Mouse (Mus musculus) stomach, postnatal 0 days (tissue): ENCODE measurements around the gene Syne3. TPM values are rescaled to one million over a fixed set of nuclear protein-coding genes. Genes with fewer than 3 reads are reported as not detected.

Experiments used
- ATAC-seq: fragments of 200-750 bp; cut with Nextera tagmentation; 2 replicates; pipeline ENCODE4 v1.8.0; 2017; ENCODE audit not compliant: low FRiP score, low TSS enrichment
- DNase-seq: peaks from one replicate; pipeline ENCODE4 v3.0.0-alpha.2; 2016; ENCODE audit warnings: low spot score
- H3K27ac ChIP-seq: fragments of 300-500 bp; sonication (generic); replicated peaks from 2 replicates; pipeline ENCODE4 v1.5.1; 2014; ENCODE audit warnings: mild to moderate bottlenecking, control low read depth
- H3K27me3 ChIP-seq: fragments of 300-500 bp; sonication (generic); 2 replicates; pipeline ENCODE4 v1.6.1; 2014; ENCODE audit warnings: low read length; ENCODE audit not compliant: control insufficient read depth, insufficient read depth
- H3K36me3 ChIP-seq: fragments of 300-500 bp; sonication (generic); 2 replicates; pipeline ENCODE4 v1.6.1; 2014; ENCODE audit warnings: low read length, mixed read lengths; ENCODE audit not compliant: control insufficient read depth, insufficient read depth
- H3K4me1 ChIP-seq: fragments of 300-500 bp; sonication (generic); replicated peaks from 2 replicates; pipeline ENCODE4 v1.6.1; 2014; ENCODE audit warnings: antibody characterized with exemption; ENCODE audit not compliant: control insufficient read depth, insufficient read depth
- H3K4me2 ChIP-seq: fragments of 300-500 bp; sonication (generic); replicated peaks from 2 replicates; pipeline ENCODE4 v1.6.1; 2014; ENCODE audit warnings: low read depth, mild to moderate bottlenecking, control low read depth, moderate library complexity
- H3K4me3 ChIP-seq: fragments of 300-500 bp; sonication (generic); 2 replicates; pipeline ENCODE4 v1.5.1; 2014; ENCODE audit warnings: low read depth, low read length, control low read depth
- H3K9ac ChIP-seq: fragments of 300-500 bp; sonication (generic); 2 replicates; pipeline ENCODE4 v1.6.1; 2014; ENCODE audit warnings: mild to moderate bottlenecking, low read length, control low read depth, mixed read lengths
- H3K9me3 ChIP-seq: fragments of 300-500 bp; sonication (generic); 2 replicates; pipeline ENCODE4 v1.6.1; 2016; ENCODE audit warnings: low read length; ENCODE audit not compliant: control insufficient read depth
- CTCF ChIP-seq: IDR thresholded peaks from 2 replicates; pipeline ENCODE4 v1.5.1; 2016; ENCODE audit warnings: antibody characterized with exemption, low read depth, mild to moderate bottlenecking, moderate library complexity
- EP300 ChIP-seq: optimal IDR thresholded peaks from 2 replicates; pipeline ENCODE3; 2016; ENCODE audit warnings: antibody characterized with exemption
- WGBS: fragments of 180-500 bp; shearing (Covaris S2); extraction: QIAGEN DNeasy Blood & Tissue Kit; methylation state at CpG from one replicate; pipeline ENCODE4 v1.1.7; 2014; 5-methylcytosine and 5-hydroxymethylcytosine counted together
- polyA plus RNA-seq: library from polyadenylated mRNA; unstranded; fragments of >200 nt; fragmentation: Nextera tagmentation; extraction: Ambion mirVana; gene quantifications from 2 replicates; pipeline ENCODE4 v1.2.1, GENCODE M21; 2015

Syne3 gene
- polyA plus RNA-seq, 1 experiment from 2014 or later, result 0.72 TPM

DNA sequence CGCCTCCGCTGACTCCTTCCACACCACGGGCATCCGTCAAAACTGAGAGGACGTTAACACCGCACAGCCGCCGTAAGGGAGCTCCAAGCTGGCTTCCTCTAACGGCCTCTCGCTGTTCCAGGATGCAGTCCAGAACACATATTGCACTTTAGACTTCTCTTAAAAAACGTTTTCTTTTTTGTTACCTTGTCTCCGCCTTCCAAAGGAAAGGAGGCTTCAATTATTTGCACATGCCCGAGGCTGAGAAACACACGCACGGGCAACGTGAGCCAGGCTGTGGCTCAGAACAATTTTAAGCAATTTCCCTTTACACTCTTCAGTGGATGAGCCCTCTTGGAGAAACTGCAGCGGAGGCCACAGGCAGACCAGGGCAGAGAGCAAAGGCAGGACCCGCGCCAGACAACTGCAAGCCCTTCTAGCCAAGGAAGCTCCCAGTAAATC is 85.6 kb downstream of the Syne3 start:
- no peak for DNase-seq
- no peak for TF ChIP-seq CTCF
- 20% methylated on average over 19 of the region's 19 CpGs for WGBS
- no peak overlapping the region for H3K9ac ChIP-seq
- H3K27me3 ChIP-seq, result no peaks in the 10 kb centered on the region
- H3K9me3 ChIP-seq, result no peaks in the 10 kb centered on the region
- H3K4me3 ChIP-seq, result no peak overlapping the region
- H3K27ac ChIP-seq, result peak overlapping the region; percentile 18; the same call in 1 of the 2 replicates
- no peaks in the 10 kb centered on the region for H3K36me3 ChIP-seq
- ATAC-seq, result no peak; the same call in 1 of the 2 replicates
- H3K4me2 ChIP-seq, result no peak overlapping the region; the same call in 1 of the 2 replicates
- no peaks in the 10 kb centered on the region for H3K4me1 ChIP-seq

DNA sequence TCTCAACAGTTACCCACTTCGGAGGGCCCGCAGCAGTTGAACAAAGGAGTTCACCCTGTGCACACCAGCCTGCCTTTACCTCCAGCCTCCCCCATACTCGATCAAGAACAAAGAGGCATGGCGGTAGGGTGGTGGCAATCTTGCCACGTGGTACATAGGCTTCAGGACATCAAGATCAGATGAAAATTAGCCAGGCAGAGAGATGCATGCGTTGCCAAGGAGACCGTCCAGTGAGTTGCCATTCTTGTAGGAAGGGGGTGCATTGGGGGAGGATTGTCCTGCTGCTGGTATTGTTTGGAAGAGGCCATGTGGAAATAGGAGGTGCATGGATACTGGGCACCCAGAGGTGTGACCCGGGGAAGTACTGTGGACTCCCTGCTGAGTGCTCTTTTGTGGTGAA is 87.0 kb downstream of the Syne3 start:
- H3K9me3 ChIP-seq, result no peaks in the 10 kb centered on the region
- H3K4me3 ChIP-seq, result no peak overlapping the region
- 71% methylated on average over 8 of the region's 8 CpGs for WGBS
- H3K27ac ChIP-seq, result no peak overlapping the region
- no peaks in the 10 kb centered on the region for H3K36me3 ChIP-seq
- H3K27me3 ChIP-seq, result no peaks in the 10 kb centered on the region
- H3K9ac ChIP-seq, result no peak overlapping the region
- no peaks in the 10 kb centered on the region for H3K4me1 ChIP-seq
- TF ChIP-seq CTCF (no peak), EP300 (no peak)
- DNase-seq (no peak), ATAC-seq (no peak)
- no peak overlapping the region for H3K4me2 ChIP-seq

DNA sequence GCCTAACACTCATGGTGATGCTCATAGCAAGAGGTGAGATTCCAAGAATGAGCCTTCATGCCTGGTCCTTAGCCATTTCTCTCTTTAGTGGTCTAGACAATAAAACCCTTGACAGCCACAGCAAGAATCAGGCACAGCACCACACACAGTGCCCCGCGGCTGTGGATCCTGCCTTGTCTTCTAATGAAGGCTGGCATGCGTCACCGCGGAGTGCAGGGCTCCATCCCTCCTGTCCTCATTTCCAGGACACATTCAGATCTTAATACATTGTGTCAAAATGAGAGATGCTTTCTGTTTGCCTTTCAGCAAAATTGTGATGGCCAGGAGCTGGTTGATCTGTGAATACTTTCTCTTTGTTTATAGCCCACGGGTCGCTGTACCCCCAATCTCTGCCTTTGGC is 88.5 kb downstream of the Syne3 start:
- Histone ChIP-seq H3K4me3 (no peak overlapping the region), H3K9me3 (no peaks in the 10 kb centered on the region), H3K36me3 (no peaks in the 10 kb centered on the region), H3K4me2 (no peak overlapping the region), H3K27me3 (no peaks in the 10 kb centered on the region), H3K9ac (no peak overlapping the region), H3K27ac (no peak overlapping the region), H3K4me1 (no peaks in the 10 kb centered on the region)
- WGBS, result 77% methylated on average over 7 of the region's 7 CpGs
- DNase-seq, result no peak
- no peak for ATAC-seq
- TF ChIP-seq EP300 (no peak), CTCF (no peak)

DNA sequence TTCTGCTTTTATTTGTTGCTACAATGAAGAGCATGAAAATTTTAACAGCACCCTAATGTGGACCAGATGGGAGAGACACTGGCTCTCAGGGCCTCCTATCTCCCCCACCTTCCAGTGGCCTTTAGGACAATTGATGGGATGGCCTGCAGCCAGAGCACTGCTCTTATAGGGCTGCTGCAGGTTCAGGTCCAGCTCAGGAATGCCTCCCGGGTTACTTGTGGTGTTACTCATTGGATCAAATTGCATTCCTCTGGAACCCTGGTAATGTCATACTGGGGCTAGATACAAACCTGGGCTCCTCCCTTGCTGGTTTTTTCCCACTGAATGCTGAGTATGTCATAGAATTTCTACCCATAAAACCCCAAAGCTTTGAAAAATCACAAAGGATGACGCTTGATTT is 90.4 kb downstream of the Syne3 start:
- H3K27ac ChIP-seq, result no peak overlapping the region
- no peaks in the 10 kb centered on the region for H3K9me3 ChIP-seq
- no peak overlapping the region for H3K4me3 ChIP-seq
- H3K4me1 ChIP-seq, result no peaks in the 10 kb centered on the region
- TF ChIP-seq CTCF, result no peak
- TF ChIP-seq EP300, result no peak
- H3K36me3 ChIP-seq, result no peaks in the 10 kb centered on the region
- DNase-seq (no peak), ATAC-seq (no peak)
- H3K4me2 ChIP-seq, result no peak overlapping the region
- WGBS, result 68% methylated on average over 2 of the region's 2 CpGs
- no peak overlapping the region for H3K9ac ChIP-seq
- H3K27me3 ChIP-seq, result no peaks in the 10 kb centered on the region

DNA sequence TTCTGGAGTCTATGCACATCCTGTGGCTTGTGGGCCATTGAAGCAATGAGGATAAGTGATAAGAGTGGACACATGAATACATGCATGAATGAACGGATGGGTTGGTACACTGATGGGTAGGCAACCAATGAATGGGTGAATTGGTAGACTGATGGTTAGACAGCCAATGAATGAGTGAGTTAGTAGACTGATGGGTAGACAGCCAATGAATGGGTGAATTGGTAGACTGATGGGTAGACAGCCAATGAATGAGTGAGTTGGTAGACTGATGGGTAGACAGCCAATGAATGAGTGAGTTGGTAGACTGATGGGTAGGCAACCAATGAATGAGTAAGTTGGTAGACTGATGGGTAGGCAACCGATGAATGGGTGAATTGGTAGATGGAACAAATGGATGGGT is 91.7 kb downstream of the Syne3 start:
- no peak for TF ChIP-seq CTCF
- 99% methylated on average over 2 of the region's 2 CpGs for WGBS
- DNase-seq, result no peak

DNA sequence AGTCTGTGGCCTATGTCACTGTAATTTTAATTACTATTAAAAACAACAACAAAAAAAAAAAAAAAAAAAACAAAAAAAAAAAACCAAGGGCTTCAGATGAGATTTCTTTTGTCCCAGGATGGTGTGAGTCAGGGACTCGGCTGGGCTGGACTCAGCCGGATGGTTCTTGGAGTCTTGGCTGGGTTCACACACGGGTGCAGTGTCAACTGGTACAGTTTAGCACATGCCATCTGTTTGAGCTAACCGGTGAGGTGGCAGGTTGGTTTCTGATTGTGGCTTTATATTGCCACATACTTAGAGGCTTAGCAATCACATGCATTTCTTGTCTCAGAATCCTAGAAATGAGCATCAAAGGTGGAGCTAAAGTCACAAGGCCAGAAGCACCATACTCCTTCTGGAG is 92.3 kb downstream of the Syne3 start:
- no peak overlapping the region for H3K9ac ChIP-seq
- H3K4me1 ChIP-seq, result no peaks in the 10 kb centered on the region
- DNase-seq, result no peak
- 87% methylated on average over 4 of the region's 4 CpGs for WGBS
- no peaks in the 10 kb centered on the region for H3K9me3 ChIP-seq
- no peak for ATAC-seq
- H3K36me3 ChIP-seq, result no peaks in the 10 kb centered on the region
- H3K4me2 ChIP-seq, result no peak overlapping the region
- TF ChIP-seq EP300 (no peak), CTCF (no peak)
- H3K27ac ChIP-seq, result no peak overlapping the region
- H3K4me3 ChIP-seq, result no peak overlapping the region
- H3K27me3 ChIP-seq, result no peaks in the 10 kb centered on the region

More for the DNA sequence above, 91.7 kb downstream of the Syne3 start:
- no peak overlapping the region for H3K4me3 ChIP-seq
- H3K4me1 ChIP-seq, result no peaks in the 10 kb centered on the region
- no peak overlapping the region for H3K4me2 ChIP-seq
- no peak for ATAC-seq
- H3K9ac ChIP-seq, result no peak overlapping the region
- no peak overlapping the region for H3K27ac ChIP-seq
- H3K27me3 ChIP-seq, result no peaks in the 10 kb centered on the region
- no peaks in the 10 kb centered on the region for H3K9me3 ChIP-seq
- H3K36me3 ChIP-seq, result no peaks in the 10 kb centered on the region
